Mouse (Mus musculus): ENCODE results near the gene Dlg4. TPM values are rescaled to one million over a fixed set of nuclear protein-coding genes. Genes with fewer than 3 reads are reported as not detected.

Gene Dlg4
- total RNA-seq, 2 experiments from 2014 or later = 818 to 875 TPM

DNA sequence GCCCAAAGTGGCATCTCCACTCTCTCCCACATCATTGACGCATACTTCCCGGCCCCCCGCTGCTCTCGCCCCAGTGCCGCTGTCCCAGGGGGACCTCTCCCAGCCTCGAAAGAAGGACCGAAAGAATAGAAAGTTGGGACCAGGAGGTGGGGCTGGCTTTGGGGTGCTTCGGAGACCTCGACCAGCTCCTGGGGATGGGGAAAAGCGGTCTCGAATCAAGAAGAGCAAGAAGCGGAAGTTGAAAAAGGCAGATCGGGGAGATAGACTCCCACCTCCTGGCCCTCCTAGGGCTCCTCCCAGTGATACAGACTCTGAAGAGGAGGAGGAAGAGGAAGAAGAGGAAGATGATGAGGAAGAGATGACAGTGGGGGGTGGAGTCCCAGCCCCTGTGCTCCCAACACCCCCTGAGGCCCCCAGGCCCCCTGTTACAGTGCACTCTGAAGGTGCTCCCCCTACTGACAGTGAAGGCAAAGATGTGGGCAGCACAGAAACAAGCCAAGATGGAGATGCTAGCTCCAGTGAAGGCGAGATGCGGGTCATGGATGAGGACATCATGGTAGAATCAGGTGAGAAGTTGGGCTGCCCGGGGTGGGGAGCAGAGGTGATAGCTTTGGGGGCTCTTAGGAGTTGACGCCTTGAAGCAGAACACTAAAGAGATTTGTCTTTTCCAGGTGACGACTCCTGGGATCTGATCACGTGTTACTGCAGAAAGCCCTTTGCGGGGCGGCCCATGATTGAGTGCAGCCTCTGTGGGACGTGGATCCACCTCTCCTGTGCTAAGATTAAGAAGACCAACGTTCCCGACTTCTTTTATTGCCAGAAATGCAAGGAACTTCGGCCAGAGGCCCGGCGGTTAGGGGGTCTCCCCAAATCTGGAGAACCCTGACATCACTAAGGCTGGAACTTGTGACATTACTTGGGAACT, 17.9 kb upstream of the Dlg4 start:
- intact Hi-C loops (cut with DNase I) = no loop called here
- no peak for DNase-seq (ENCODE audit: extremely low spot score in 1 of 2, low spot score in 2 of 2)
- peak; percentile 40 for TF ChIP-seq CTCF (IDR thresholded peaks at IDR 0.05)

DNA sequence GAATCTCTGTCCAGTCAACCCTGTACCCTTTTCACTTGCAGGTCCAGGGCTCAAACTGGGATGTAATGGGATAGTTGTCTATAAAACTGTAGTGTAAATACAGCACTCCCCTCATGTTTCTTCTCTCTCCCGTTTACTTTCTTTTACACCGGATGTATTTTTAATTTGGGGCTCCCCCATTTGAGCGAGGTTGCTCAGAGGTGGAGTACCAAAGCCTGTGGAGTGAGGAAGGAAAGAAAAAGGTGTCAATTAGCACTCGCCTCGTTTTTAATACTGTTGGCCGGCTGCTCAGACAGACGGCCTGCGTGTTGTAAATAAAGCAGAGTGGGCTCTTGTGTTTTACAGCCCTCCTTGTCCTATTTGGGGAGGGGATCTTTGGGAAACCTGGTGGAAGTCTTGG, 17.1 kb upstream of the Dlg4 start:
- H3K4me3 ChIP-seq = no peak overlapping the region
- TF ChIP-seq CTCF (IDR thresholded peaks at IDR 0.05) = no peak
- intact Hi-C loops (cut with DNase I) = loop anchor here (2.0 kb wide), 1 partner anchor 15 kb away; the partner anchor contains the start of gene Acadvl
- no peak for DNase-seq (ENCODE audit: extremely low spot score in 1 of 2, low spot score in 2 of 2)
- 0 out of 2 replicates have a peak overlapping the region, but pooled peaks have one; percentile 17 for H3K27ac ChIP-seq

More for the DNA sequence above, 17.9 kb upstream of the Dlg4 start:
- Histone ChIP-seq H3K4me3 (no peak overlapping the region), H3K27ac (no peak overlapping the region)

DNA sequence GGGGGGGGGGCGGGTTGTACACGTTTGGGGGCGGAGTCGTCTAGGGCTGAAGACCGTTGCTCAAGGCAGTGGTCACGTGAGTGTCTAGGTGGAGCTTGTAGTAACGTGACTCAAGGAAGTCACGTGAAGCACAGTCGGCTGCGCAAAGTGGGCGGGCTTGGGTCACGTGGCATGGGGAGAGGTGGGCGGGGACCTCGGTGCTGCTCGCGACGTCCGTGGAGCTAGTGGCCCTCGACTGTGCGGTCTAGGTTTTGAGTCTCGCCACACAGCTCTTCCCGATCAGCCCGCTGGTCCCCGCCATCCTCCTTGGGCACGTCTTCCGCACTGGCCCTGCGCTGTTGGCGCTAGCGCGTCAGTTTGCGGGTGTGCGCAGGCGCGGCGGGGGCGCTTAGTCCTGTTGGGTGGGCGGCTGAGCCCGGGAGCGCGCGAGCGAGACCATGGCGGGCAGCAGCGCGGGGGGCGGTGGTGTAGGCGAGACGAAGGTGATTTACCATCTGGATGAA, 16.3 kb upstream of the Dlg4 start, which contains the start of gene Dvl2:
TSS of gene Dvl2 (plus strand) at position 200 of the 503 bp plus-strand sequence.
- intact Hi-C loops (cut with DNase I) = loop anchor here (2.0 kb wide), 1 partner anchor 14 kb away; the partner anchor contains the start of gene Acadvl
- peak within 1 kb of the TSS; percentile 98 for H3K27ac ChIP-seq
- no peak for TF ChIP-seq CTCF (IDR thresholded peaks at IDR 0.05)
- H3K4me3 ChIP-seq = peak within 1 kb of the TSS; percentile 65
- peak; percentile 87 to 90 for DNase-seq (ENCODE audit: extremely low spot score in 1 of 2, low spot score in 2 of 2)

DNA sequence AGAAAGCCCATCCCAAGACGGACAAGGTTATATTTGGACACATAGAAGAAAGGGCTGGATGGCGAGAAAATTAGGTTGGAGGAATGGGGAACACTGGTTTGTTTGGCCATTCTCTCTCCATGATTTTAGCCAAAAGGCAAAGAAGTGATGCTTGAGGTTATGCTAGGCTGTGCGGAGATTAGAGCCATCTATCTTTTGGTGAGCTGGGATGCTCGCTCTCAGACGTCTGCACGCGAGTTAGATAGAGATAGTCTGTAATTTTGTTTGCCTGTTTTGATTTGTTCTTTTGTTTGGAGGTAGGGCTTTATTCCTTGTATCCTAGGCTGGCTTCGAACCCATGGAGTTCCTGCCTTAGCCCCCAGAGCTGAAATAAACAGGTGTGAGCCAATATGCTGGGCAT, 15.6 kb upstream of the Dlg4 start:
- Histone ChIP-seq H3K4me3 (peak overlapping the region; percentile 65), H3K27ac (peak overlapping the region; percentile 98)
- no peak for DNase-seq (ENCODE audit: extremely low spot score in 1 of 2, low spot score in 2 of 2)
- no peak for TF ChIP-seq CTCF (IDR thresholded peaks at IDR 0.05)
- intact Hi-C loops (cut with DNase I) = loop anchor here (2.0 kb wide), 1 partner anchor 14 kb away; the partner anchor contains the start of gene Acadvl

DNA sequence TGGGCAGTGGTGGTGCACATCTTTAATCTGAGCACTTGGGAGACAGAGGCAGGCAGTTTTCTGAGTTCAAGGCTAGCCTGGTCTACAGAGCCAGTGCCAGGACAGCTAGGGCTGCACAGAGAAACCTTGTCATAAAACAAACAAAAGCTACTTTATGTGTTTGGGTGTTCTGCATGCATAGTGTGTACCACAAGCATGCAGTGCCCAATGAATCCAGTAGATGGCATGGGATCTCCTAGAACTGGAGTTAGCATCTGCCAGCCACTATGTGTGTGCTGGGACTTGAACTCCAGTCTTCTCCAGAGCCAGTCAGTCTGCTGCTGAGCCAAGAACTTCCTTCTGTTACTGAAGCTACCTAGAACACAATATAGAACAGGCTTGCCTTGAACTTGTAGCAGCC, 14.9 kb upstream of the Dlg4 start:
- DNase-seq (ENCODE audit: extremely low spot score in 1 of 2, low spot score in 2 of 2) = no peak
- Histone ChIP-seq H3K4me3 (no peak overlapping the region; the same call in 1 of the 2 replicates), H3K27ac (no peak overlapping the region)
- TF ChIP-seq CTCF (IDR thresholded peaks at IDR 0.05) = peak; percentile 50
- intact Hi-C loops (cut with DNase I) = loop anchor here (2.0 kb wide), 1 partner anchor 13 kb away; the partner anchor contains the start of gene Acadvl

DNA sequence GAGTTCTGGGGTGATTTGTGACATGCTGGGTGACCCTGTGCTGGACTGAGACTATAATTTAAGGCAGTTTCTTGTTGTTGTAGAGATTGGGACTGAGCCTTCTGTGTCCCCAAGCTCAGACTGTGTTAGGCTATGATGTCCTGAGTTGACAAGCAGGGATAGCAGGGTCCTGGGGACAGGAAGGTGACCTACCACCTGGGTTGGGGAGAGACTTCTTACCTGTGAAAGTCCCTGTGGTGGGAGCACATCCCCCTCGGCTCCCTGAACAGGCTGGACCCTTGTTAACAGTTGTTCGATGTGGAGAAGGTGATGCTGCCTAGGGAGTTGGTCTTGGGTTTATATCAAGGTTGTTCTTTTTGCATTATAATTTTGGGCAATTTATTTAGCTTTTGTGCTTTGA, 14.3 kb upstream of the Dlg4 start:
- Histone ChIP-seq H3K4me3 (no peak overlapping the region), H3K27ac (no peak overlapping the region)
- intact Hi-C loops (cut with DNase I) = no loop called here
- no peak for TF ChIP-seq CTCF (IDR thresholded peaks at IDR 0.05)
- no peak for DNase-seq (ENCODE audit: extremely low spot score in 1 of 2, low spot score in 2 of 2)

DNA sequence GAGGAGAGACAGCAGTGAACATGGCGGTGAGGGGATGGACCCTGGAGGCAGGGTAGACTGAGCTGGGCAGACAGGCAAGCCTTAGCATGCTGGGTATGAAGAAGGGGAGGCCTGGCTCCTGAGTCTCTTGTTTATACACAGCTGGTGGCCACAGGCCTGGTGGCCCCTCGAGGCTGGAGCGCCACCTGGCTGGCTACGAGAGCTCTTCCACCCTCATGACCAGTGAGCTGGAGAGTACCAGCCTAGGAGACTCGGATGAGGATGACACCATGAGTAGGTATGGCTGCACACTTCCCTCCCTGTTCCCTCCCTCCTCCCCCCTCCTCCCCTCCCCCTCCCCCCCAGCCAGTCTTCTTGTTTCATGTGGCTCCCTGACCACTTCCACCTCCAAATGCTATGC, 11.2 kb upstream of the Dlg4 start:
- Histone ChIP-seq H3K27ac (no peak overlapping the region), H3K4me3 (no peak overlapping the region)
- intact Hi-C loops (cut with DNase I) = no loop called here
- DNase-seq (ENCODE audit: extremely low spot score in 1 of 2, low spot score in 2 of 2) = no peak
- peak; percentile 38 for TF ChIP-seq CTCF (IDR thresholded peaks at IDR 0.05)

DNA sequence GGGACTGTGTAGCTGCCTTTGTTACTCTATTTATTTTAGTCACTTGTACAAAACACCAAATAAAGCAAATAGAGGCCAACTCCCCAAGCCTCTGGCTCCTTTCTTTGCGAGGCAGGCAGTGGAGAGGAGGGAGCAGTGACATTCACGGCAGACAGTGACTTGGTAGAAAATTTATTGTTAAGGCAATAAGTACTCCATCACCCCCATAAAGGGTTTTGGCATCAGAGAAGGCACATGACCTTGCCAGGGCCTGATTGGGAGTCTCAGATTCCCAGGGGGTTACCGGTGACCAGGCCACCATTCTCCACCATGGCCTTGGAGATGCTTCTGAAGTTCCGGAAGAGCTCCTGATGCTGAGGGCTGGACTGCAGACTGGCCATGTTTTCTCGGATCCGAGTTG, 6.7 kb upstream of the Dlg4 start:
- H3K4me3 ChIP-seq = no peak overlapping the region
- intact Hi-C loops (cut with DNase I) = no loop called here
- no peak for TF ChIP-seq CTCF (IDR thresholded peaks at IDR 0.05)
- no peak overlapping the region for H3K27ac ChIP-seq
- no peak for DNase-seq (ENCODE audit: extremely low spot score in 1 of 2, low spot score in 2 of 2)

DNA sequence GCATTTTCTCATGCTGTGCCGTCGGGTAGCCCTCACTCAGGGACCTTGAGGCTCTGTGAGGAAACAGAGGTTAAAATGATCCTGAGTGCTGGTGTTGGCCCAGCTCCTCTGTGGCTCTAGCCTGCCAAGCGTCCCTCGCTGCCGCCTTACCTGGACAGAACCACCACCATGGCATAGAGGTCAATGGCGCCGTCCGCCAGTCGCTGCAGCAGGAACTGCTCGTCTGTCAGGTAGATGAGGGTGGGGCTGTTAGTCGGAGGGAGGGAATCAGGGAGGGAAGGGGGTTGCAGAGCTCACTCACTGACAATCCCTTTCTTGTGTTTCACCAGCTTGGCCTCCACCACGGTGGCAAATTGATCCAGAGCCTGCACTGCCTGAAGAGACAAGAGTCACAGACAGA, 6.2 kb upstream of the Dlg4 start:
- DNase-seq (ENCODE audit: extremely low spot score in 1 of 2, low spot score in 2 of 2) = no peak

DNA sequence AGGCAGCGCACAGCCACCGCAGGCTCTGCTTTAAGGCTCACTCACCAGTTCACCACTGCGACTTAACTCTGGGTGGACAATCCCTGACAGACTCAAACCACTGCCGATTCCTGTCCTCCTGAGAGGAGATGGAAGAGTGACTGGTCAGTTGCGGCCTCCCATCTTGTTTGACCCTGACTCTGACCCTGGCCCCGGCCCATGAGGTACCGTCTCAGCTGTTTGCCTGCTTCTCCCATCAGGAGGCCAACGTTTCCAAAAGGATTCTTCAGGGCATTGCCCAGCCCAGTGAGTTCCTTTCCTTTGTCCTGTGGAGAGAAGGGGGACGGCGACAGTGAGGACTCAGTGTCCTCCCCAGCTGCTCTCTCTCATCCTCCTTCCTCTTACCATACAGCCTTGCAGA, 5.8 kb upstream of the Dlg4 start:
- intact Hi-C loops (cut with DNase I) = no loop called here
- Histone ChIP-seq H3K4me3 (no peak overlapping the region), H3K27ac (no peak overlapping the region)
- TF ChIP-seq CTCF (IDR thresholded peaks at IDR 0.05) = no peak
- DNase-seq (ENCODE audit: extremely low spot score in 1 of 2, low spot score in 2 of 2) = no peak

More for the DNA sequence above, 6.2 kb upstream of the Dlg4 start:
- Histone ChIP-seq H3K27ac (no peak overlapping the region), H3K4me3 (no peak overlapping the region)
- intact Hi-C loops (cut with DNase I) = no loop called here
- TF ChIP-seq CTCF (IDR thresholded peaks at IDR 0.05) = no peak

DNA sequence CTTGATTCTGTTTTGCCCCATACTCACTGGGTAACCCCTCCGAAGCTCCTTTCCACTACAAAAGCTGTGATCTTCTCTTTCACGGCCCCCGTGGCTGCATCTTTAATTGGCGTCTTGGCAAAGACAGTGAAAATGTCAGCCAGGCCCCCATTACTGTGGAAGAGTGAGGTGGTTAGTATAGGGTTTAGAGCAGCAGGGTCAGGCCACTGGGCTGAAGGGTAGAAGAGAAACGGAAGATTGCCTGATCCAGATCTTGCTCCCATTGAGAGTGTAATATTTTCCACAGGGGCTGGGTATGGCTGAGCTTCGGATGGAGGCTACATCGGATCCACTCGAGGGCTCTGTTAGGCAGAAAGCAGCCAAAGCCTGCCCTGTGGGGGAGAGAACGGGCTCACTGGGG, 3.8 kb upstream of the Dlg4 start:
- no peak for TF ChIP-seq CTCF (IDR thresholded peaks at IDR 0.05)
- Histone ChIP-seq H3K4me3 (no peak overlapping the region), H3K27ac (no peak overlapping the region)
- DNase-seq (ENCODE audit: extremely low spot score in 1 of 2, low spot score in 2 of 2) = no peak
- intact Hi-C loops (cut with DNase I) = no loop called here

DNA sequence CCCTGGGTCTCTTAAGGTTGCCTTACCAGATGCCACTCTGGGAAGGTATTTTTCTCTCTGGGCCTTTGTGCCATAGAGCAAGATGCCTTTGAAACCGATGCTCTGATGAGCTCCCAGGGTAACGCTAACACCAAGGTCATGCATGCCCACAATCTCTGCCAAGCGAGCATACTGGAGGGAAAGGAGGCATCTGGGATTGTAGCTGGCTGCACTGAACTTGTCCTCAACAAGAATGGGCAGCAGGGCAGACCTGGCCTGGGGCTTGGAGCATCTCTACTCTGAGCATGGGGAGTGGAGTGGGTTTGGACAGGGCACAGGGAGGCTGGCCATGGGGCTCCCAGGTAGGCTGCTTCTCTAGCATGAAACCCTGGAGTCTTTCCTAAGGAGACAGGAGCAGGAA, 3.3 kb upstream of the Dlg4 start:
- no peak overlapping the region for H3K4me3 ChIP-seq
- no peak overlapping the region for H3K27ac ChIP-seq
- DNase-seq (ENCODE audit: extremely low spot score in 1 of 2, low spot score in 2 of 2) = no peak
- no peak for TF ChIP-seq CTCF (IDR thresholded peaks at IDR 0.05)
- intact Hi-C loops (cut with DNase I) = no loop called here
